ENCODE assay signal across 8 mouse cellular contexts in the genomic region with DNA sequence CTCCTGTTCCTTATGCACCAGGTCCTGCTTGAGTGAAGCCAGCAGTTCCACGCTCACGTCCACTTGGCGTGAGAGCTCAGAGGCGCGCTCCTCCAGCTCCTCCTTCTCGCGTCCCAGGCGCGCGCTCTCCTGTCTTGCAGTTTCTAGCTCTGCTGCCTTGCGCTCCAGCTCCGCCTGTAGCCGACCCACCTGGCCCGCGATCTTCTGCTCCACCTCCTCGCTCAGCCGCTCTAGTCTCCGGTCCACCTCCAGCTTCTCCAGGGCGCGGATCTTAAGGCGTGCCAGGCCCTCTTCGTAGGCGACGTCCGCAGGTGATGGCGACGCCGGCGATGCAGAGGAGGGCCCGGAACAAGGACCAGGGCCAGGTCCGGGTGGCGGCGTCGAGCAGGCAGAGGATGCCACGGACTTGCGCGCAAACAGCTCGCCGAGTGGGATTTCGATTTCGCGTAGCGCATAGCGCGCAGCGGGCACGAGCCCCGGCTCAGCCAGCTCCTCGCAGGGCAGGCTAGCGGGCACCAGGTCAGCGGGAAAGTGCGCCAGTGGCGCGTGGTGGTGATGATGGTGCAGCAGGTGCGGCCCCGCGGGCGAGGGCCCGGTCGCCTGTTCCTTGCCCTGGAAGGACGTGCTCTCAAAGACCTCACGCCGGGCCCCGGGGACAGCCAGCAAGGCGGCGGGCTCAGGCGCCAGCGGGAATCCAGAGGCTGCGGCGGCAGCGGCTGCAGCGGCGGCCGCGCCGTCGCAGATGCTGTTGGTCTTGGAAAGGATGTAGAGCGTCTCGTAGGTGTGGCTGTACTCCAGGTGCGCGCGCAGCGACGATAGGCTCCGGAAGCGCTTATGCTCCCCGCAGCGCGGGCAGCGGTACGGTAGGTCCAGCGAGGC. TPM values are rescaled to one million over a fixed set of nuclear protein-coding genes. Genes with fewer than 3 reads are reported as not detected.
DNase-seq lines count a peak whose midpoint lies in the region; ATAC-seq and TF ChIP-seq lines count a peak whose summit lies in the region.

No protein-coding gene starts in this region.

- no peaks in the 10 kb centered on the region for H3K9me3 ChIP-seq in kidney, postnatal 0 days (replicated peaks; ENCODE audit: low read length)
- no peaks in the 10 kb centered on the region for H3K9me3 ChIP-seq in midbrain, embryonic 11.5 days (ENCODE audit: control insufficient read depth, low read length)

- peak overlapping the region; percentile 49 for H3K4me2 ChIP-seq in kidney, postnatal 0 days (ENCODE audit: low read length)
- H3K4me2 ChIP-seq in midbrain, embryonic 11.5 days: peak overlapping the region; percentile 43

- H3K27ac ChIP-seq in kidney, postnatal 0 days: no peak overlapping the region
- no peak overlapping the region for H3K27ac ChIP-seq in kidney, adult 2 months (ENCODE audit: insufficient read depth, low read depth, low read length)
- no peak overlapping the region for H3K27ac ChIP-seq in midbrain, embryonic 11.5 days (ENCODE audit: low read depth, low read length)

- TF ChIP-seq POLR2A in kidney, adult 2 months (IDR thresholded peaks at IDR 0.05; ENCODE audit: low read depth, low read length): no peak

- DNase-seq in kidney, postnatal 0 days (ENCODE audit: low spot score): no peak
- DNase-seq in kidney, adult 2 months: no peak
- peak; percentile 36 for DNase-seq in cerebellum, adult 11 months
- peak; percentile 58 for DNase-seq in forelimb bud, embryonic 11.5 days (ENCODE audit: low read depth, low spot score)
- no peak for DNase-seq in midbrain, embryonic 11.5 days (ENCODE audit: low spot score, missing footprints)
- no peak for DNase-seq in layer of hippocampus, adult 9-11 months
- DNase-seq in layer of hippocampus, adult 18-20 months (ENCODE audit: low spot score in 2 of 2): no peak
- no peak for DNase-seq in right cerebral cortex, postnatal 14 days

- WGBS in kidney, postnatal 0 days: 3% methylated on average over 92 of the region's 92 CpGs
- 3% methylated on average over 92 of the region's 92 CpGs for WGBS in kidney, adult 2 months
- 3% methylated on average over 91 of the region's 92 CpGs for WGBS in midbrain, embryonic 11.5 days

- H3K9ac ChIP-seq in kidney, postnatal 0 days (ENCODE audit: low read depth, low read length): no peak overlapping the region
- H3K9ac ChIP-seq in midbrain, embryonic 11.5 days (ENCODE audit: low read length): no peak overlapping the region; the same call in 1 of the 2 replicates

- H3K4me3 ChIP-seq in kidney, postnatal 0 days (replicated peaks; ENCODE audit: low read depth, low read length): peak overlapping the region; percentile 29
- no peak overlapping the region for H3K4me3 ChIP-seq in kidney, adult 2 months (ENCODE audit: insufficient read depth, low read depth, low read length)
- H3K4me3 ChIP-seq in midbrain, embryonic 11.5 days (ENCODE audit: low read depth, low read length): peak overlapping the region; percentile 26

- H3K27me3 ChIP-seq in kidney, postnatal 0 days (ENCODE audit: insufficient read depth, low read length): peaks cover 31% of the 10 kb centered on the region
- no peaks in the 10 kb centered on the region for H3K27me3 ChIP-seq in kidney, adult 2 months (replicated peaks; ENCODE audit: control insufficient read depth, insufficient read depth, low read length)
- peaks cover 36% of the 10 kb centered on the region for H3K27me3 ChIP-seq in midbrain, embryonic 11.5 days (ENCODE audit: control insufficient read depth, insufficient read depth, low read length)

- no peak for TF ChIP-seq CTCF in kidney, postnatal 0 days (IDR thresholded peaks at IDR 0.05; ENCODE audit: low read depth)
- no peak for TF ChIP-seq CTCF in kidney, adult 2 months (conservative IDR thresholded peaks at IDR 0.05; ENCODE audit: insufficient read depth, insufficient read length, low read depth, low read length)

- H3K36me3 ChIP-seq in kidney, postnatal 0 days (ENCODE audit: insufficient read depth, low read length): no peaks in the 10 kb centered on the region
- H3K36me3 ChIP-seq in kidney, adult 2 months (ENCODE audit: control insufficient read depth, insufficient read depth, low read length): no peaks in the 10 kb centered on the region
- H3K36me3 ChIP-seq in midbrain, embryonic 11.5 days (ENCODE audit: control insufficient read depth, insufficient read depth, low read length): no peaks in the 10 kb centered on the region

- no peaks in the 10 kb centered on the region for H3K4me1 ChIP-seq in kidney, postnatal 0 days (replicated peaks; ENCODE audit: insufficient read depth, low read length)
- H3K4me1 ChIP-seq in kidney, adult 2 months (ENCODE audit: control insufficient read depth, insufficient read depth, low read length): no peaks in the 10 kb centered on the region
- peaks cover 12% of the 10 kb centered on the region; the same call in 1 of the 2 replicates for H3K4me1 ChIP-seq in midbrain, embryonic 11.5 days (ENCODE audit: control insufficient read depth, insufficient read depth, low read length)

- no peak for ATAC-seq in kidney, postnatal 0 days (replicated peaks; ENCODE audit: low FRiP score, low read depth)
- ATAC-seq in midbrain, embryonic 11.5 days (ENCODE audit: low FRiP score): 0 out of 2 replicates have a peak, but pooled peaks have one; percentile 24

RNA-seq across cellular contexts. Expression of gene Fbxo41, which starts 18.7 kb away (rescaled TPM):
- 0.04 and 0.08 TPM in 2 replicates for polyA plus RNA-seq in kidney, postnatal 0 days (2015; fragmentation: Nextera tagmentation; extraction: Ambion mirVana)
- 0.07 and 0.08 TPM in 2 replicates for polyA plus RNA-seq in kidney, adult 2 months (2012; rRNA removed)
- 0.79 and 1.1 TPM in 2 replicates for polyA plus RNA-seq in midbrain, embryonic 11.5 days (2014; fragmentation: Nextera tagmentation; extraction: Ambion mirVana)
- 10 to 100 TPM; 86.4 to 86.8 TPM for total RNA-seq in layer of hippocampus, adult 18-20 months (2021)

RNA-seq across cellular contexts. Expression of gene Egr4, which starts 29.3 kb away (rescaled TPM):
- polyA plus RNA-seq in kidney, postnatal 0 days (2015; fragmentation: Nextera tagmentation; extraction: Ambion mirVana): not detected in 2 replicates
- polyA plus RNA-seq in kidney, adult 2 months (2012; rRNA removed): not detected in 2 replicates
- polyA plus RNA-seq in midbrain, embryonic 11.5 days (2014; fragmentation: Nextera tagmentation; extraction: Ambion mirVana): not detected in 2 replicates
- total RNA-seq in layer of hippocampus, adult 18-20 months (2021): 10 to 100 TPM; 38.7 to 53.2 TPM

RNA-seq across cellular contexts. Expression of gene Pradc1, which starts 32.3 kb away (rescaled TPM):
- 37.3 and 40.2 TPM in 2 replicates for polyA plus RNA-seq in kidney, postnatal 0 days (2015; fragmentation: Nextera tagmentation; extraction: Ambion mirVana)
- polyA plus RNA-seq in kidney, adult 2 months (2012; rRNA removed): 23.1 and 27.7 TPM in 2 replicates
- 24.6 and 29.4 TPM in 2 replicates for polyA plus RNA-seq in midbrain, embryonic 11.5 days (2014; fragmentation: Nextera tagmentation; extraction: Ambion mirVana)
- 10 to 100 TPM; 17.0 to 17.3 TPM for total RNA-seq in layer of hippocampus, adult 18-20 months (2021)

RNA-seq across cellular contexts. Expression of gene Cct7, which starts 32.8 kb away (rescaled TPM):
- polyA plus RNA-seq in kidney, postnatal 0 days (2015; fragmentation: Nextera tagmentation; extraction: Ambion mirVana): 358 and 392 TPM in 2 replicates
- polyA plus RNA-seq in kidney, adult 2 months (2012; rRNA removed): 104 and 117 TPM in 2 replicates
- polyA plus RNA-seq in midbrain, embryonic 11.5 days (2014; fragmentation: Nextera tagmentation; extraction: Ambion mirVana): 666 and 672 TPM in 2 replicates
- total RNA-seq in layer of hippocampus, adult 18-20 months (2021): 100 to 1,000 TPM; 229 to 234 TPM

RNA-seq across cellular contexts. Expression of gene Smyd5, which starts 52.3 kb away (rescaled TPM):
- polyA plus RNA-seq in kidney, postnatal 0 days (2015; fragmentation: Nextera tagmentation; extraction: Ambion mirVana): 34.6 and 38.7 TPM in 2 replicates
- polyA plus RNA-seq in kidney, adult 2 months (2012; rRNA removed): 16.4 and 18.8 TPM in 2 replicates
- 52.1 and 52.6 TPM in 2 replicates for polyA plus RNA-seq in midbrain, embryonic 11.5 days (2014; fragmentation: Nextera tagmentation; extraction: Ambion mirVana)
- total RNA-seq in layer of hippocampus, adult 18-20 months (2021): 10 to 100 TPM; 46.9 to 49.0 TPM

Comparison
In these comparisons a context has a peak if more than half of its experiments do, and no peak if none do; other contexts are left out.
1. DNase-seq: peak in cerebellum, adult 11 months (single experiment) and forelimb bud, embryonic 11.5 days (single experiment); none in kidney, postnatal 0 days (single experiment), kidney, adult 2 months (single experiment), midbrain, embryonic 11.5 days (single experiment), layer of hippocampus, adult 9-11 months (single experiment), layer of hippocampus, adult 18-20 months (0 of 2) and right cerebral cortex, postnatal 14 days (single experiment).